Mouse (Mus musculus): ENCODE data around the gene Exosc8.
A peak's percentile ranks its signal among the peaks of the same experiment; 100 is the strongest.
"Not testable (repeated sequence)": the region's sequence is repeated elsewhere in the genome, so short reads cannot be mapped to it uniquely, and the experiment has no call there.

The Exosc8 gene

GRCm38 (mm10) chr3:54736101-54736927, 1.1 kb upstream of the Exosc8 start:
- no peak for DNase-seq (ENCODE audit: low spot score in 2 of 2)

- peak; percentile 93 to 98 for DNase-seq (ENCODE audit: low spot score in 2 of 2)
Observed at GRCm38 (mm10) chr3:54734411-54735246, 564 bp downstream of the Exosc8 start.

- no peak for DNase-seq (ENCODE audit: low spot score in 2 of 2)
Observed at GRCm38 (mm10) chr3:54732371-54732770, 2.8 kb downstream of the Exosc8 start.

- DNase-seq (ENCODE audit: low spot score in 2 of 2), result no peak
Observed at GRCm38 (mm10) chr3:54731626-54732150, 3.5 kb downstream of the Exosc8 start.

- DNase-seq (ENCODE audit: low spot score in 2 of 2), result no peak
Observed at GRCm38 (mm10) chr3:54728100-54728499, 7.1 kb downstream of the Exosc8 start.

GRCm38 (mm10) chr3:54727588-54727987, 7.6 kb downstream of the Exosc8 start:
- no peak for DNase-seq (ENCODE audit: low spot score in 2 of 2)

- DNase-seq (ENCODE audit: low spot score in 2 of 2), result no peak
Observed at GRCm38 (mm10) chr3:54725344-54725743, 9.8 kb downstream of the Exosc8 start.

- DNase-seq (ENCODE audit: low spot score in 2 of 2), result peak in 1 of 2 experiments; percentile 16
Observed at GRCm38 (mm10) chr3:54723741-54724500, 11.3 kb downstream of the Exosc8 start.

GRCm38 (mm10) chr3:54718947-54719346, 16.2 kb downstream of the Exosc8 start:
- DNase-seq (ENCODE audit: low spot score in 2 of 2), result no peak

GRCm38 (mm10) chr3:54717348-54717747, 17.8 kb downstream of the Exosc8 start:
- DNase-seq (ENCODE audit: low spot score in 2 of 2), result no peak

- DNase-seq (ENCODE audit: low spot score in 2 of 2), result no peak
Observed at GRCm38 (mm10) chr3:54715461-54715860, 19.7 kb downstream of the Exosc8 start.

- DNase-seq (ENCODE audit: low spot score in 2 of 2), result no peak
Observed at GRCm38 (mm10) chr3:54714253-54714652, 20.9 kb downstream of the Exosc8 start, which contains the start of gene Gm21958. Gm21958 (minus strand) TSS chr3:54714353.

- no peak for DNase-seq (ENCODE audit: low spot score in 2 of 2)
Observed at GRCm38 (mm10) chr3:54708972-54709371, 26.2 kb downstream of the Exosc8 start.

- not testable (repeated sequence) for DNase-seq (ENCODE audit: low spot score in 2 of 2)
Observed at GRCm38 (mm10) chr3:54704106-54704505, 31.1 kb downstream of the Exosc8 start.

GRCm38 (mm10) chr3:54699759-54700301, 35.4 kb downstream of the Exosc8 start:
- DNase-seq (ENCODE audit: low spot score in 2 of 2), result no peak

GRCm38 (mm10) chr3:54693056-54693415, 42.2 kb downstream of the Exosc8 start:
- DNase-seq (ENCODE audit: low spot score in 2 of 2), result no peak

GRCm38 (mm10) chr3:54692202-54693055, 42.8 kb downstream of the Exosc8 start, which contains the start of gene Supt20:
Supt20 (plus strand) TSS chr3:54692807.
- peak; percentile 91 to 95 for DNase-seq (ENCODE audit: low spot score in 2 of 2)

- DNase-seq (ENCODE audit: low spot score in 2 of 2), result no peak
Observed at GRCm38 (mm10) chr3:54689091-54689490, 46.1 kb downstream of the Exosc8 start.

- no peak for DNase-seq (ENCODE audit: low spot score in 2 of 2)
Observed at GRCm38 (mm10) chr3:54687245-54687644, 47.9 kb downstream of the Exosc8 start.

- DNase-seq (ENCODE audit: low spot score in 2 of 2), result no peak
Observed at GRCm38 (mm10) chr3:54685202-54685601, 50.0 kb downstream of the Exosc8 start.
